Mouse (Mus musculus) cortical plate, adult 2 months (tissue): ENCODE measurements around the gene Ugcg. TPM values are rescaled to one million over a fixed set of nuclear protein-coding genes. Genes with fewer than 3 reads are reported as not detected.
"Not testable (repeated sequence)": the region's sequence is repeated elsewhere in the genome, so short reads cannot be mapped to it uniquely, and the experiment has no call there.

ENCODE experiments used
- H3K27ac ChIP-seq: fragments of 200-500 bp; 2 replicates; pipeline ENCODE4 v1.5.1; 2012; ENCODE audit warnings: low read length, control low read depth, inconsistent platforms; ENCODE audit not compliant: insufficient read depth
- H3K4me1 ChIP-seq: fragments of 200-500 bp; 2 replicates; pipeline ENCODE4 v1.6.1; 2011; ENCODE audit warnings: low read length; ENCODE audit not compliant: control insufficient read depth, insufficient read depth
- H3K4me3 ChIP-seq: fragments of 200-500 bp; 2 replicates; pipeline ENCODE4 v1.5.1; 2011; ENCODE audit warnings: mild to moderate bottlenecking, low read length, control low read depth; ENCODE audit not compliant: insufficient read depth
- CTCF ChIP-seq: fragments of 200-500 bp; IDR thresholded peaks from 2 replicates; pipeline ENCODE4 v1.5.1; 2011; ENCODE audit warnings: mild to moderate bottlenecking, control low read depth, low read length; ENCODE audit not compliant: insufficient read depth; ENCODE audit errors: extremely low read depth
- POLR2A ChIP-seq: fragments of 200-500 bp; IDR thresholded peaks from 2 replicates; pipeline ENCODE4 v1.6.1; 2011; ENCODE audit warnings: mild to moderate bottlenecking, low read length, control low read depth; ENCODE audit not compliant: insufficient read depth; ENCODE audit errors: extremely low read depth
- polyA plus RNA-seq: library from polyadenylated mRNA; depleted of rRNA; stranded (reverse); fragments of >200 nt; gene quantifications from 2 replicates; pipeline ENCODE4 v1.2.3, GENCODE M21; 2012

Ugcg gene
- polyA plus RNA-seq, 1 experiment, result 59.1 TPM

GRCm38 (mm10) chr4:59253055-59253434, 64.0 kb downstream of the Ugcg start:
- TF ChIP-seq POLR2A (no peak), CTCF (no peak)
- Histone ChIP-seq H3K27ac (no peak overlapping the region), H3K4me3 (no peak overlapping the region), H3K4me1 (no peaks in the 10 kb centered on the region)

- Histone ChIP-seq H3K4me1 (no peaks in the 10 kb centered on the region), H3K27ac (no peak overlapping the region), H3K4me3 (no peak overlapping the region)
- TF ChIP-seq CTCF (no peak), POLR2A (no peak)
Measured at GRCm38 (mm10) chr4:59254397-59254796, 65.3 kb downstream of the Ugcg start.

- TF ChIP-seq POLR2A (no peak), CTCF (no peak)
- Histone ChIP-seq H3K27ac (no peak overlapping the region), H3K4me1 (no peaks in the 10 kb centered on the region), H3K4me3 (no peak overlapping the region)
Measured at GRCm38 (mm10) chr4:59255988-59256387, 66.9 kb downstream of the Ugcg start.

- Histone ChIP-seq H3K4me3 (no peak overlapping the region), H3K27ac (no peak overlapping the region), H3K4me1 (no peaks in the 10 kb centered on the region)
- TF ChIP-seq POLR2A, result no peak
- no peak for TF ChIP-seq CTCF
Measured at GRCm38 (mm10) chr4:59257866-59258265, 68.8 kb downstream of the Ugcg start.

- H3K4me3 ChIP-seq, result no peak overlapping the region
- TF ChIP-seq CTCF (no peak), POLR2A (no peak)
- no peak overlapping the region for H3K27ac ChIP-seq
- H3K4me1 ChIP-seq, result no peaks in the 10 kb centered on the region
Measured at GRCm38 (mm10) chr4:59258771-59259170, 69.7 kb downstream of the Ugcg start.

- Histone ChIP-seq H3K27ac (no peak overlapping the region), H3K4me3 (no peak overlapping the region), H3K4me1 (no peaks in the 10 kb centered on the region)
- TF ChIP-seq CTCF, result no peak
- no peak for TF ChIP-seq POLR2A
Measured at GRCm38 (mm10) chr4:59259806-59260205, 70.7 kb downstream of the Ugcg start.

GRCm38 (mm10) chr4:59260871-59261515, 71.9 kb downstream of the Ugcg start:
- TF ChIP-seq CTCF, result no peak
- no peak for TF ChIP-seq POLR2A
- H3K4me1 ChIP-seq, result no peaks in the 10 kb centered on the region
- no peak overlapping the region for H3K4me3 ChIP-seq
- H3K27ac ChIP-seq, result no peak overlapping the region

GRCm38 (mm10) chr4:59261582-59261981, 72.5 kb downstream of the Ugcg start:
- not testable (repeated sequence) for H3K4me1 ChIP-seq, H3K4me3 ChIP-seq, H3K27ac ChIP-seq

GRCm38 (mm10) chr4:59262156-59262555, 73.1 kb downstream of the Ugcg start:
- H3K4me1 ChIP-seq, result no peaks in the 10 kb centered on the region

GRCm38 (mm10) chr4:59263418-59263817, 74.4 kb downstream of the Ugcg start:
- TF ChIP-seq CTCF (peak; percentile 13; the same call in 1 of the 2 replicates), POLR2A (no peak)
- no peak overlapping the region for H3K27ac ChIP-seq
- H3K4me1 ChIP-seq, result no peaks in the 10 kb centered on the region
- no peak overlapping the region for H3K4me3 ChIP-seq

More at GRCm38 (mm10) chr4:59262156-59262555, 73.1 kb downstream of the Ugcg start:
- Histone ChIP-seq H3K27ac (no peak overlapping the region), H3K4me3 (no peak overlapping the region)
- no peak for TF ChIP-seq POLR2A
- no peak for TF ChIP-seq CTCF

- no peak overlapping the region for H3K27ac ChIP-seq
Measured at GRCm38 (mm10) chr4:59264611-59265095, 75.6 kb downstream of the Ugcg start.

More at GRCm38 (mm10) chr4:59264611-59265095, 75.6 kb downstream of the Ugcg start:
- Histone ChIP-seq H3K4me3 (no peak overlapping the region), H3K4me1 (no peaks in the 10 kb centered on the region)
- TF ChIP-seq POLR2A, result no peak
- TF ChIP-seq CTCF, result no peak
